Mouse (Mus musculus) MEL (cell line): ENCODE measurements at regions not wholly inside any gene's neighbourhood (a gene's known extent, or its start where the extent isn't known, plus 50 kb on each side); places are given as distances from the start of the nearest gene placed in this dataset.

Experiments
- DNase-seq: peaks from one replicate; pipeline ENCODE4 v3.0.0; 2011; ENCODE audit warnings: low read depth, low spot score
- H3K27ac ChIP-seq: 2 replicates; pipeline ENCODE4 v1.5.1; 2012; ENCODE audit warnings: low read depth, mild to moderate bottlenecking, control low read depth, low read length, moderate library complexity; ENCODE audit not compliant: control insufficient read depth
- H3K27me3 ChIP-seq, 2 experiments: fragments of 150-350 bp in 1 of 2; sonication (generic) in 1 of 2; 2 replicates each; pipeline ENCODE4 v1.6.1; 2012; ENCODE audit warnings: low read length in 2 of 2, mild to moderate bottlenecking in 2 of 2, improper control_type of control experiment in 1 of 2, moderate library complexity in 1 of 2; ENCODE audit not compliant: insufficient read depth in 2 of 2, control insufficient read depth in 1 of 2
- H3K36me3 ChIP-seq, 2 experiments: 2 replicates each; pipeline ENCODE4 v1.6.1; 2012 to 2014; ENCODE audit warnings: low read length in 2 of 2, improper control_type of control experiment in 1 of 2, inconsistent platforms in 1 of 2, mild to moderate bottlenecking in 1 of 2; ENCODE audit not compliant: insufficient read depth in 2 of 2, control insufficient read depth in 1 of 2
- H3K4me1 ChIP-seq, 2 experiments: fragments of 150-350 bp in 1 of 2; sonication (generic) in 1 of 2; 2 replicates each; pipeline ENCODE4 v1.6.1; 2012; ENCODE audit warnings: low read length in 2 of 2, improper control_type of control experiment in 1 of 2, mild to moderate bottlenecking in 1 of 2; ENCODE audit not compliant: insufficient read depth in 2 of 2, control insufficient read depth in 1 of 2
- H3K4me3 ChIP-seq, 2 experiments: fragments of 150-350 bp in 1 of 2; sonication (generic) in 1 of 2; 2 replicates each; pipeline ENCODE4 v1.5.1; 2012; ENCODE audit warnings: low read depth in 2 of 2, low read length in 2 of 2, mild to moderate bottlenecking in 2 of 2, moderate library complexity in 2 of 2, control low read depth in 1 of 2, improper control_type of control experiment in 1 of 2; ENCODE audit not compliant: control insufficient read depth in 1 of 2, insufficient read depth in 1 of 2
- H3K79me2 ChIP-seq: 2 replicates; pipeline ENCODE4 v1.6.1; 2012; ENCODE audit warnings: mild to moderate bottlenecking, low read length, moderate library complexity; ENCODE audit not compliant: control insufficient read depth, poor library complexity, insufficient read depth
- H3K9ac ChIP-seq: 2 replicates; pipeline ENCODE4 v1.6.1; 2012; ENCODE audit warnings: low read depth, mild to moderate bottlenecking, control low read depth, low read length, moderate library complexity; ENCODE audit not compliant: control insufficient read depth, poor library complexity, severe bottlenecking
- H3K9me3 ChIP-seq: fragments of 150-350 bp; sonication (generic); replicated peaks from 2 replicates; pipeline ENCODE4 v1.6.1; 2012; ENCODE audit warnings: mild to moderate bottlenecking, low read length, improper control_type of control experiment, moderate library complexity; ENCODE audit not compliant: insufficient read depth
- BHLHE40 ChIP-seq: IDR thresholded peaks from 2 replicates; pipeline ENCODE4 v1.6.1; 2012; ENCODE audit warnings: low read depth, mild to moderate bottlenecking, inconsistent platforms, low read length, improper control_type of control experiment, borderline replicate concordance
- CHD1 ChIP-seq: IDR thresholded peaks from 2 replicates; pipeline ENCODE4 v1.6.1; 2012; ENCODE audit warnings: low read depth, mild to moderate bottlenecking, inconsistent platforms, low read length, improper control_type of control experiment
- CHD2 ChIP-seq: IDR thresholded peaks from 2 replicates; pipeline ENCODE4 v1.6.1; 2011; ENCODE audit warnings: low read length, improper control_type of control experiment
- CTCF ChIP-seq, 3 experiments: IDR thresholded peaks in 2 of 3; conservative IDR thresholded peaks in 1 of 3; 2 replicates each; pipeline ENCODE4 v1.5.1; 2011 to 2012; ENCODE audit warnings: low read length in 3 of 3, low read depth in 2 of 3, mild to moderate bottlenecking in 2 of 3, improper control_type of control experiment in 1 of 3, inconsistent platforms in 1 of 3, mixed read lengths in 1 of 3, moderate library complexity in 1 of 3; ENCODE audit not compliant: control insufficient read depth in 1 of 3, insufficient read depth in 1 of 3, poor library complexity in 1 of 3, severe bottlenecking in 1 of 3
- ELF1 ChIP-seq: IDR thresholded peaks from 2 replicates; pipeline ENCODE4 v1.6.1; 2014; ENCODE audit warnings: low read depth, mild to moderate bottlenecking, inconsistent platforms, low read length, improper control_type of control experiment, moderate library complexity
- EP300 ChIP-seq, 2 experiments: IDR thresholded peaks; 2 replicates each; pipeline ENCODE4 v1.6.1; 2011; ENCODE audit warnings: improper control_type of control experiment in 2 of 2, low read length in 2 of 2, low read depth in 1 of 2, mild to moderate bottlenecking in 1 of 2
- GABPA ChIP-seq: IDR thresholded peaks from 2 replicates; pipeline ENCODE4 v1.6.1; 2012; ENCODE audit warnings: low read depth, mild to moderate bottlenecking, inconsistent platforms, low read length, improper control_type of control experiment, moderate library complexity
- HCFC1 ChIP-seq: IDR thresholded peaks from 2 replicates; pipeline ENCODE4 v1.6.1; 2012; ENCODE audit warnings: low read depth, mild to moderate bottlenecking, inconsistent platforms, low read length, improper control_type of control experiment, moderate library complexity
- KAT2A ChIP-seq: conservative IDR thresholded peaks from 2 replicates; pipeline ENCODE4 v1.6.1; 2012; ENCODE audit warnings: low read depth, low read length, improper control_type of control experiment, inconsistent platforms
- MAFK ChIP-seq: IDR thresholded peaks from 2 replicates; pipeline ENCODE4 v1.6.1; 2011; ENCODE audit warnings: low read depth, mild to moderate bottlenecking, low read length, improper control_type of control experiment, borderline replicate concordance
- MAX ChIP-seq: IDR thresholded peaks from 2 replicates; pipeline ENCODE4 v1.6.1; 2011; ENCODE audit warnings: low read length, improper control_type of control experiment
- MAZ ChIP-seq: IDR thresholded peaks from 2 replicates; pipeline ENCODE4 v1.6.1; 2012; ENCODE audit warnings: low read depth, mild to moderate bottlenecking, inconsistent platforms, low read length, improper control_type of control experiment
- MXI1 ChIP-seq: IDR thresholded peaks from 2 replicates; pipeline ENCODE4 v1.6.1; 2011; ENCODE audit warnings: mild to moderate bottlenecking, low read depth, low read length, improper control_type of control experiment
- MYC ChIP-seq: IDR thresholded peaks from 2 replicates; pipeline ENCODE4 v1.6.1; 2011; ENCODE audit warnings: low read depth, mild to moderate bottlenecking, low read length, improper control_type of control experiment, moderate library complexity
- NRF1 ChIP-seq: IDR thresholded peaks from 2 replicates; pipeline ENCODE4 v1.6.1; 2014; ENCODE audit warnings: low read depth, mild to moderate bottlenecking, inconsistent platforms, low read length, improper control_type of control experiment, moderate library complexity; ENCODE audit not compliant: poor library complexity, insufficient read depth, severe bottlenecking
- POLR2A ChIP-seq, 2 experiments: IDR thresholded peaks; 2 replicates each; pipeline ENCODE4 v1.6.1; 2011 to 2012; ENCODE audit warnings: low read length in 2 of 2, mild to moderate bottlenecking in 2 of 2, control low read depth in 1 of 2, improper control_type of control experiment in 1 of 2, low read depth in 1 of 2, moderate library complexity in 1 of 2; ENCODE audit not compliant: control insufficient read depth in 1 of 2, insufficient read depth in 1 of 2, poor library complexity in 1 of 2
- POLR2AphosphoS5 ChIP-seq: IDR thresholded peaks from 2 replicates; pipeline ENCODE4 v1.6.1; 2012; ENCODE audit warnings: low read depth, borderline replicate concordance, mild to moderate bottlenecking, inconsistent platforms, low read length, moderate library complexity, mixed read lengths
- RAD21 ChIP-seq: IDR thresholded peaks from 2 replicates; pipeline ENCODE4 v1.6.1; 2011; ENCODE audit warnings: mild to moderate bottlenecking, low read depth, low read length, improper control_type of control experiment
- SIN3A ChIP-seq: IDR thresholded peaks from 2 replicates; pipeline ENCODE4 v1.6.1; 2012; ENCODE audit warnings: low read length, improper control_type of control experiment, inconsistent platforms
- SMC3 ChIP-seq: IDR thresholded peaks from 2 replicates; pipeline ENCODE4 v1.6.1; 2011; ENCODE audit warnings: low read depth, low read length, improper control_type of control experiment
- TAL1 ChIP-seq: IDR thresholded peaks from 2 replicates; pipeline ENCODE4 v1.6.1; 2012; ENCODE audit warnings: mild to moderate bottlenecking, inconsistent platforms, low read length, moderate library complexity, mixed read lengths
- USF2 ChIP-seq, 2 experiments: IDR thresholded peaks; 2 replicates each; pipeline ENCODE4 v1.6.1; 2011 to 2012; ENCODE audit warnings: improper control_type of control experiment in 2 of 2, low read length in 2 of 2, borderline replicate concordance in 1 of 2, inconsistent platforms in 1 of 2, low read depth in 1 of 2, mild to moderate bottlenecking in 1 of 2; ENCODE audit not compliant: insufficient read depth in 1 of 2
- ZC3H11A ChIP-seq: IDR thresholded peaks from 2 replicates; pipeline ENCODE4 v1.6.1; 2012; ENCODE audit warnings: low read depth, mild to moderate bottlenecking, inconsistent platforms, low read length, improper control_type of control experiment
- ZNF384 ChIP-seq: IDR thresholded peaks from 2 replicates; pipeline ENCODE4 v1.6.1; 2012; ENCODE audit warnings: low read depth, mild to moderate bottlenecking, inconsistent platforms, low read length, improper control_type of control experiment

DNA sequence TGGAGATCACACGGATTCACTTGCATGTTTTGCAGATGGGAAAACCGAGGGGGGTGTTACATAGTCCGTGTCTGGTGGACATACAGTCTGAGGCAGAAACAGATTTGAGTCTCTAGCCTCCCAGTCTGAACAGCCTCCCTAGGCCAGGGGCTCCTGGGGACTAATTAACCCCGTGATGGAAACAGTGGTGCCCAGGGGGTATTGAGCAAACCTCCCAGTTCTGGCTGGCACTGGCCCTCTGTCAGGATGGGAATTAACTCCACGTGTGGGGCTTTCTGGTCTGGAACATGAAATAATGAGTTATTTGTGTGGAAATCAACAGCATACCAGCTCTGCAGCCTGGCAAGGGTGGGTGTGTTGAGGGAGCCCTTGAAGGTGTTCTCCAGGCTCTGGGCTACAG, 79.9 kb upstream of the Nek6 start:
- TF ChIP-seq MXI1 (no peak), MYC (no peak), CHD1 (no peak), RAD21 (no peak), MAX (no peak), MAZ (no peak), ZNF384 (no peak), CTCF (IDR thresholded peaks at IDR 0.05 in 2 of 3, conservative IDR thresholded peaks at IDR 0.05 in 1 of 3; ENCODE audit: control insufficient read depth in 1 of 3, insufficient read depth in 1 of 3, low read depth in 2 of 3, low read length in 3 of 3, poor library complexity in 1 of 3, severe bottlenecking in 1 of 3) (no peak), KAT2A (no peak), HCFC1 (no peak), GABPA (no peak), ELF1 (no peak)
- no peaks in the 10 kb centered on the region for H3K36me3 ChIP-seq
- no peaks in the 10 kb centered on the region for H3K4me1 ChIP-seq
- no peak overlapping the region for H3K27ac ChIP-seq
- H3K9me3 ChIP-seq = no peaks in the 10 kb centered on the region
- H3K27me3 ChIP-seq = no peaks in the 10 kb centered on the region
- DNase-seq = no peak
- H3K79me2 ChIP-seq = no peaks in the 10 kb centered on the region
- no peak overlapping the region for H3K9ac ChIP-seq
- H3K4me3 ChIP-seq = no peak overlapping the region

DNA sequence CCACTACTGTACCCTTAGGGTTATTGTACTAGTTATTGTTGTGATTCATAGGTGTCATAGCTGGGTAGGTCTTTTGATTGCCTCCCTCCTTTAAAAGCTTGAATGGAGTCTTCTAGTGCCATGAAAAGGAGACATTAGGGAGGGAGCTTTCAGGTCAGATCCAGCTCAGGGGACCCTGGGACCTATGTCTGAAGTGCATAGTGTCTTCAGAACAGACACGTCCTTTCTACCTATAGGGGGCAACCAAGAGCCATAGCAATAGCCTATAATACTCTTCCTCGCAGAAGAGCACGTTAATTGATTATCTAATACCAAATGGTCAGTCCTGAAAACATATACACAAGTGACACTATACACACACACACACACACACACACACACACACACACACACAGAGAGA, 77.7 kb upstream of the Nek6 start:
- Histone ChIP-seq H3K79me2 (no peaks in the 10 kb centered on the region), H3K9ac (no peak overlapping the region), H3K36me3 (no peaks in the 10 kb centered on the region), H3K4me1 (no peaks in the 10 kb centered on the region), H3K27ac (no peak overlapping the region), H3K4me3 (no peak overlapping the region), H3K27me3 (peaks cover 0 to 3% of the 10 kb centered on the region in 2 experiments; a peak in 2 of 4 replicates), H3K9me3 (no peaks in the 10 kb centered on the region)
- peak; percentile 49 for DNase-seq
- TF ChIP-seq POLR2AphosphoS5 (no peak), POLR2A (IDR thresholded peaks at IDR 0.05; ENCODE audit: control insufficient read depth in 1 of 2, insufficient read depth in 1 of 2, low read depth in 1 of 2, low read length in 2 of 2, poor library complexity in 1 of 2) (no peak), CHD2 (no peak), USF2 (IDR thresholded peaks at IDR 0.05; ENCODE audit: borderline replicate concordance in 1 of 2, insufficient read depth in 1 of 2, low read depth in 1 of 2, low read length in 2 of 2) (no peak), MAFK (no peak), CTCF (IDR thresholded peaks at IDR 0.05 in 2 of 3, conservative IDR thresholded peaks at IDR 0.05 in 1 of 3; ENCODE audit: control insufficient read depth in 1 of 3, insufficient read depth in 1 of 3, low read depth in 2 of 3, low read length in 3 of 3, poor library complexity in 1 of 3, severe bottlenecking in 1 of 3) (peak; percentile 35 to 88 (median 72); a peak in 5 of 6 replicates), SMC3 (peak; percentile 64), EP300 (IDR thresholded peaks at IDR 0.05; ENCODE audit: low read depth in 1 of 2, low read length in 2 of 2) (no peak), NRF1 (no peak), RAD21 (peak; percentile 70), TAL1 (no peak), BHLHE40 (no peak), SIN3A (no peak), ZC3H11A (peak; percentile 29; the same call in 1 of the 2 replicates)
